Mouse (Mus musculus) Patski (cell line): ENCODE measurements around the gene Adamtsl1. TPM values are rescaled to one million over a fixed set of nuclear protein-coding genes. Genes with fewer than 3 reads are reported as not detected.

Source experiments
- ATAC-seq: fragments of 100-300 bp; one replicate; pipeline ENCODE4 v1.8.0; 2021
- CTCF ChIA-PET: fragments of 350-600 bp; sonication (Branson Sonifier 250); formaldehyde crosslinking; loops from one replicate; lab custom pipeline; 2022; ENCODE audit warnings: inconsistent platforms; lab: Charles Lee
- POLR2A ChIA-PET: fragments of 350-600 bp; sonication (Branson Sonifier 250); formaldehyde crosslinking; loops from one replicate; lab custom pipeline; 2022; ENCODE audit warnings: antibody characterized with exemption, inconsistent platforms; lab: Charles Lee
- DNase-seq: peaks from one replicate; pipeline ENCODE4 v3.0.0-alpha.2; 2011; ENCODE audit warnings: low read depth, low spot score
- H3K27me3 ChIP-seq: fragments of 371-371 bp; one replicate; pipeline ENCODE4 v1.5.1; 2021
- CTCF ChIP-seq: fragments of 100-300 bp; IDR thresholded peaks from one replicate; pipeline ENCODE4 v1.5.1; 2021
- in situ Hi-C: fragments of 300-500 bp; cut with MboI; formaldehyde crosslinking; loops from 3 replicates; pipeline ENCODE4 v1.11.1; 2018; ENCODE audit warnings: low pct_unique_long_range_greater_than_20kb, mixed read lengths
- polyA plus RNA-seq: library from polyadenylated mRNA; unstranded; gene quantifications from one replicate; pipeline ENCODE4 v1.2.3, GENCODE M21; 2021

Adamtsl1 gene
- polyA plus RNA-seq, 1 experiment from 2014 or later, result not detected

GRCm38 (mm10) chr4:86426549-86426948, 912.6 kb downstream of the Adamtsl1 start:
- ATAC-seq (no peak), DNase-seq (no peak)
- H3K27me3 ChIP-seq, result no peaks in the 10 kb centered on the region
- in situ Hi-C loops, result no loop called here
- TF ChIP-seq CTCF, result no peak
- POLR2A ChIA-PET, result interaction anchor here (1.2 kb wide), 1 partner anchor 13 kb away, joined by 3 read pairs; no protein-coding TSS in a partner anchor
- CTCF ChIA-PET, result interaction anchor here (1.4 kb wide), 1 partner anchor 20 kb away, joined by 3 read pairs; no protein-coding TSS in a partner anchor

GRCm38 (mm10) chr4:86427312-86427711, 913.3 kb downstream of the Adamtsl1 start:
- ChIA-PET POLR2A (interaction anchor here (1.2 kb wide), 1 partner anchor 12 kb away, joined by 3 read pairs; no protein-coding TSS in a partner anchor), CTCF (no interaction called here)
- DNase-seq (no peak), ATAC-seq (no peak)
- in situ Hi-C loops, result no loop called here
- no peak for TF ChIP-seq CTCF
- H3K27me3 ChIP-seq, result no peaks in the 10 kb centered on the region

GRCm38 (mm10) chr4:86428091-86428745, 914.2 kb downstream of the Adamtsl1 start:
- no peak for ATAC-seq
- CTCF ChIA-PET, result no interaction called here
- POLR2A ChIA-PET, result interaction anchor here (1.2 kb wide), 1 partner anchor 12 kb away, joined by 3 read pairs; no protein-coding TSS in a partner anchor
- no peak for TF ChIP-seq CTCF
- no peaks in the 10 kb centered on the region for H3K27me3 ChIP-seq
- DNase-seq, result no peak
- in situ Hi-C loops, result no loop called here

- DNase-seq, result no peak
- in situ Hi-C loops, result loop anchor here (10.0 kb wide), 1 partner anchor 61 kb away; no protein-coding TSS in a partner anchor
- H3K27me3 ChIP-seq, result no peaks in the 10 kb centered on the region
- CTCF ChIA-PET, result no interaction called here
- POLR2A ChIA-PET, result no interaction called here
- no peak for ATAC-seq
- TF ChIP-seq CTCF, result no peak
Measured at GRCm38 (mm10) chr4:86435631-86436030, 921.7 kb downstream of the Adamtsl1 start.

DNA sequence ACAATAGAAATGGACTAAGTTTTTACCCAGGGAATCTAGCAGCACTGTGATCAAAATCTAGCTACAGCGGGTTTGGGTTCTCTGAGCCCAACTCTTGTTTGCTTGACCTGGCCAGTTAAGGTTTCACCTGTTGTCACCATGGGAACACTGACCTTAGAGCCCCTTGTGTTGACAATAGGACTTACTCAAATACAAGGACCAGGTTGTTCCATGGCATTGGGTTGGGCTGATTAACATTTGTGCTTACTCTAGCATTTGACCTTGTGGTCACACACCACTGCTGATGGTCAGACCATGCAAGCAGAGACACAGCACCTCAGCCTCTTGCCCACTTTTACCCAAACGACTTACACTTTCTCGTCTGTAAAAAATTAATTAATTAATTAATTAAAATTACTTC, 922.4 kb downstream of the Adamtsl1 start:
- in situ Hi-C loops, result loop anchor here (10.0 kb wide), 1 partner anchor 62 kb away; no protein-coding TSS in a partner anchor
- POLR2A ChIA-PET, result no interaction called here
- DNase-seq (no peak), ATAC-seq (no peak)
- CTCF ChIA-PET, result no interaction called here
- H3K27me3 ChIP-seq, result no peaks in the 10 kb centered on the region
- no peak for TF ChIP-seq CTCF

DNA sequence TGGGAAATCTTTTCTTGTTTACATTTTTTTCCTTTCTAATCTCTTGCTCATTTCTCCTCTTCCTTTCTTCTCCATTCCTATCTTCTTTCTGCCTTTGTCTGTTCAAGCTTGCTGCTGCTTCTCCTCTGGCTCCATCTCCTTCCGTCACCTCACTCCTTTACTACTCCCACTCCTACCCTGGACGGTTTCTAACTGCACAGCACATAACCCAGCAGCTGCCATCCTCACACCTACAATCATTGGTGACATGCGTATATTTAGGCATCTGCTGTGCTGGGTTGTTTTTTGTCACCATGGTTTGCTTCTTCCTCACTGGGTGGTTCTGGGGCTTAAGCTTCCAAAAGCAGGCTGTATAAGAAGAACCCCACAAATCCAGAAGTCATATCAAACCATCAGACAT, 936.5 kb downstream of the Adamtsl1 start:
- ChIA-PET CTCF (no interaction called here), POLR2A (no interaction called here)
- TF ChIP-seq CTCF, result no peak
- in situ Hi-C loops, result no loop called here
- H3K27me3 ChIP-seq, result no peaks in the 10 kb centered on the region
- no peak for DNase-seq
- no peak for ATAC-seq

DNA sequence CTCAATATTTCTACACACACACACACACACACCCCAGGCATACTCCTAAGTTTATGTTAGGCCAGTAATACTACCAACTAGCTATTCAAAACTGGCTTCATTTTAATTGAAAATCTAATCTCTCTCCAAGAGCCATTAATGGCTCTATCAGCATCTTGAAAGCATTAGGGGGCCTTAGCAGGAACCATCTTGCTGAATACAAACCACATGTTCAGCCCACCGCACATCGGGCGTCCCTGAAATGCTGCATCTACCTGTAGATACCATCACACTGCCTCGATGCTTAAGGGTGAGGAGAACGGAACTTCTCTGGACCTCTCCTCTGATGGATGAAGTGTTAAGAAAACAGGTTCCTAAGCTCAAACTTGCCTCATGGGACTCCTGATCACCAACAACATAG, 950.8 kb downstream of the Adamtsl1 start:
- no peak for ATAC-seq
- ChIA-PET POLR2A (no interaction called here), CTCF (interaction anchor here (1.0 kb wide), 1 partner anchor 26 kb away, joined by 3 read pairs; no protein-coding TSS in a partner anchor)
- in situ Hi-C loops, result no loop called here
- TF ChIP-seq CTCF, result no peak
- no peak for DNase-seq
- no peaks in the 10 kb centered on the region for H3K27me3 ChIP-seq
